Mouse (Mus musculus) urinary bladder, adult 18-20 months (tissue): Measurements from ENCODE around the gene Acp4.
"Not testable (repeated sequence)": the region's sequence is repeated elsewhere in the genome, so short reads cannot be mapped to it uniquely, and the experiment has no call there.

Experiments used
- DNase-seq, 2 experiments: peaks; one replicate each; pipeline ENCODE4 v3.0.0; 2022; ENCODE audit warnings: low spot score in 2 of 2, mixed read lengths in 2 of 2

The Acp4 gene

DNA sequence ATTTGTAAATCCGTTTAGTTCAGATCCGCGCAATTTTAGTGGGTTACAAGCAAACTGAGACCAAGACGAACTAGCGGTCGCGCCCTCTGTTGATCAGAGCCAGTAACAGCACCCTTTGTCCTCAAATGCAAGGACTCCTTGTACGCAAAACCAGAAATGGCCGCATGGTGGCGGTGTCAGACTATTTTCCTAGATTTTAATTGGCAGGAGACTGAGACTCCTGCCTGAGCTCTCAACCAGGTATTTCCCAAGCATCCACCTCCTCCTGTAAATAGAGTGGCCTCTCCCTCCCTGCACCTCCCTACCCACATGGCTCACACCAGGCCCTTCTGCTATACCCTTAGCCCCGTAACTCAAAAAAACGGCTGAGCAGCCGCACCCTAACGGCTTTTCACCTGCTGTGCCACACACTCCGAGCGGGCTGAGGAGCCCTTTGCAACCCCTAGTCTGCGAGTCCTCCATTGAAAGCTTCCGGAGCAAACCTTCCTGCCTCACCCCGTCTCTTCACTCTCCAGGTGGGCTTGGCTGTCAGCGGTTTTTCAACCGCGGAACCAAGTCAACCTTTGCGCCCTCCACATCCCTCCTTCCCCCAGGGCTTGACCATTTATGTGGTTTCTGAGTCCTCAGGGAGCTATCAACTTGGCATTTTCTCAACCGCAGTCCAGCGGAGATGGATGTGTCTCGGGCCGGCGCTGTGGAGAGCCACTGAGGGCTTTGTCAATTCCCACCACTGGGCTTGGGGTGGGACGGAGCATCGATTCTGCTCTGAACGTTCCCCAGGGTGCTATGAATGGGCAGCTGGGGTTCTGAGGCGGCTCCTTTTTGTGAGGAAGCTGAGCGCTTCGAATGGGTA, 5.8 kb upstream of the Acp4 start:
- DNase-seq, result peak; percentile 86 to 97

- DNase-seq, result no peak
Measured at GRCm38 (mm10) chr7:44261147-44261546, 4.0 kb upstream of the Acp4 start, which contains the start of gene Gm15517. Gene Gm15517 (plus strand): TSS chr7:44261447.

- DNase-seq, result no peak
Measured at GRCm38 (mm10) chr7:44260410-44260809, 3.2 kb upstream of the Acp4 start.

GRCm38 (mm10) chr7:44254930-44255329, 2.2 kb downstream of the Acp4 start:
- no peak for DNase-seq

GRCm38 (mm10) chr7:44253023-44253616, 4.1 kb downstream of the Acp4 start:
- no peak for DNase-seq

- DNase-seq, result not testable (repeated sequence)
Measured at GRCm38 (mm10) chr7:44250732-44251275, 6.4 kb downstream of the Acp4 start.

GRCm38 (mm10) chr7:44249248-44249647, 7.9 kb downstream of the Acp4 start:
- no peak for DNase-seq

- no peak for DNase-seq
Measured at GRCm38 (mm10) chr7:44247971-44248370, 9.2 kb downstream of the Acp4 start.

- no peak for DNase-seq
Measured at GRCm38 (mm10) chr7:44246984-44247470, 10.2 kb downstream of the Acp4 start.

DNA sequence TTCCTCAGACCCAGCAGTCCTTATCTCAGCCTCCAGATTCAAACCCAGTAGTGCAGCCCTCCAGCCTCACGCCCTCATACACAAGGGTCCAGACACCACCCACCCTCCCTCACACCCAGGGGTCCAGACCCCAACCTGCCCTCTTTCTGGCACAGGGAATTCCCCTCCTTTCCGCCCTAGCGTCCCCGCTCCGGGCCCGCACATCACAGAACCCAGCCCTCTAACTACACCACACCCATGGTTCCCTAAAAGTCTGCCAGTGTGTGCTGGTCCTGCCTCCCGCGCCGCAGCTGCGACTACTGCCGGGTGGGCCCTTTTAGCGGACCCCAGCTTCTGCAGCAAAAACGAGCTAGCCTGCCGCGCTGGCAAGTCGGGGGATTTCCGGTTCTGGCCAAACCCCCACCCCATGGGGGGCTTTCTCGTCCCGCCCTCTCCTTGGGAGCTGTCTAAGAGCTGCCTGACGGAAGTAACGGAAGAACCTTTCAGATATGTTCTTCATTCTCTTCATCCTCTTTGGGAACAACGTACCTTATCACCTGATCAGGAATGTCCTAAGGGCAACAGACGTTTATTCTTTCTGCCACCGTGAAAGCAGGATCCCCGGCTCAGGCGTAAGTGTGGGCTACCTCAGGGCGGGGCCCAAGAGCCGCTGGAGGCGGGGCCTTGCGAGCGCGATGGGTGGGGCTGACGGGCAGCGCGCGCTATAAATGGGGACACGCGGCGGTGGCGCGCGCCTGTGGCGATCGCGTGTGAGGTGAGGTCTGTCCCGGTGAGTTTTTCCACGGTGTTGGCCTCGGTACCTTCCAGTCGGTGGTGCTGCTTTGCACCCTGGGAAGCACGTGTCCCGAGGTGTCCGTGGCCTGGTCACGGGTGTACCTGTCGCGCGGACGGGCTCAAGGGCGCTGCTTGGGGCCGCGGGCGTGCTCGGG, 10.9 kb downstream of the Acp4 start, which contains the start of the genes 1700028J19Rik and 2410002F23Rik:
1700028J19Rik (minus strand) TSS at position 641 of the 929 bp plus-strand sequence.
2410002F23Rik (plus strand) TSS at position 668 of the 929 bp plus-strand sequence.
- peak; percentile 84 to 94 for DNase-seq

- DNase-seq, result no peak
Measured at GRCm38 (mm10) chr7:44244080-44244479, 13.1 kb downstream of the Acp4 start.

DNA sequence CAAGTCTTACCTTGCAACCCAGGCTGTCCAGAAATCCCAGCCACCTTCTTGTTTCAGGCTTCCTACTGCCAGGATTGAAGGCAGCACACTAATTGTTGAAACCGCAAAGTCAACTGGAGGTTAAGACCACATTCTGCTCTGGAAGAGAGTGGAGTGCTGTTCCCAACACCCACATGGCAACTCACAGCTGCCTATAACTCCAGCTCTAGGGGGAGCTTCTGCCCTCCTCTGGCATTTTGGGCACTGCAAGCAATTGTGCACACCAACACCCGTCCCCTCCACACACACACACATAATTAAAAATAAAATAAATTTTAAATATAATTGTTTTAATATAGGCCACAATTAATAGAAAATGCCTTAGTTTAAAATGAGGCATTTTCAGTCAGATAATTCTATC, 16.0 kb downstream of the Acp4 start:
- no peak for DNase-seq

DNA sequence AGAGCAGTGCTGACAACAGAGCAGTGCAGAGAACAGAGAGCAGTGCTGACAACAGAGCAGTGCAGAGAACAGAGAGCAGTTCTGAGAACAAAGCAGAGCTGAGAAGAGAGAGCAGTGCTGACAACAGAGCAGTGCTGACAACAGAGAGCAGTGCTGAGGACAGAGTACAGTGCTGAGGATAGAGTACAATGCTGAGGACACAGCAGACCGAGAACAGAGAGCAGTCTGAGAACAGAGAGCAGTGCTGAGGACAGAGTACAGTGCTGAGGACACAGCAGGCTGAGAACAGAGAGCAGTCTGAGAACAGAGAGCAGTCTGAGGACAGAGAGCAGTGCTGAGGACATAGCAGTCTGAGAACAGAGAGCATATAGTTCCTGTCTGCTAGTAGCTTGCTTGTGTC, 16.5 kb downstream of the Acp4 start:
- no peak for DNase-seq

DNA sequence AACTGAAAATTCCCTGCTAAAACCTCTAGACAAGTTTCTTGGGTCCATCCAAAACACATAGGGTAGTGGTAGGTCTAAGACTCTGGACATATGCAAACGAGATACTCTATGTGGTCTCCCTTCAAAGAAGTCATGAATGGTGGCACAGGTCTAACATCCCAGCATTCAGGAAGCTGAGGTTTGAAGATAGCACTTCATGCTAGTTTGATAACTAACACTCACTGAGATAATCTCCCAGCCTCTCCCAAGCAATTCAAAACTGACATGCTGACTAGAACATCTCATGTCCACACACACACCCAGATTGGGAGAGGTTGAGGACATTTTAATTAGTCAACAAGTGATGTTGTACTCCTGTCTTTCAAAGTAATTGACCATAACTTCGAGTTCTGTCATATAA, 17.3 kb downstream of the Acp4 start:
- no peak for DNase-seq

DNA sequence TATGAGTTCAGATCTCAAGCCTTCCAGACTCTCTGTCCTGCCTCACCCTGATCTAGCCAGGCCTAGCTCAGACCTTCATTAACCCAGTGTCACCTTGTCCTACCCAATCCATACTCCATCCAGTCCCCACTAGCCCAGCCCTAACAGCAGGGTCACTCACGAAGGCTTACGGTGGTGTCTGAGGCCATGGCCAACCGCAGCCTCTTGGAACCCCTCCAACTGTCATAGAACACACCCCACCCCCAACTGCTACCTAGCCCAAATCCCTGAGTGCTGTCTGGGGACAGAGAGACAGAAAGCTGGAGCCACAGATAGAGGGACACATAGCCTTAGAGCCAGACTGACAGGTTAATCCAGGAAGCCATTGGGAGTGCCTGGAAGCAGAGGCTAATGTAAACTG, 21.3 kb downstream of the Acp4 start, which contains the start of gene Gm36864:
Gm36864 (plus strand) TSS at position 269 of the 400 bp plus-strand sequence.
- no peak for DNase-seq

GRCm38 (mm10) chr7:44225076-44225475, 32.1 kb downstream of the Acp4 start, which contains the start of gene Klk1:
Gene Klk1 (plus strand): TSS chr7:44225360.
- no peak for DNase-seq

- not testable (repeated sequence) for DNase-seq
Measured at GRCm38 (mm10) chr7:44222335-44222734, 34.8 kb downstream of the Acp4 start.

GRCm38 (mm10) chr7:44221601-44222000, 35.6 kb downstream of the Acp4 start:
- DNase-seq, result not testable (repeated sequence)

- no peak for DNase-seq
Measured at GRCm38 (mm10) chr7:44215645-44216044, 41.5 kb downstream of the Acp4 start, which contains the start of gene Klk1b5. Gene Klk1b5 (plus strand): TSS chr7:44215945.

GRCm38 (mm10) chr7:44208307-44208706, 48.9 kb downstream of the Acp4 start:
- DNase-seq, result no peak

- not testable (repeated sequence) for DNase-seq
Measured at GRCm38 (mm10) chr7:44207135-44207534, 50.0 kb downstream of the Acp4 start, which contains the start of gene Klk1b4. Gene Klk1b4 (plus strand): TSS chr7:44207435.
